In the genomic region with DNA sequence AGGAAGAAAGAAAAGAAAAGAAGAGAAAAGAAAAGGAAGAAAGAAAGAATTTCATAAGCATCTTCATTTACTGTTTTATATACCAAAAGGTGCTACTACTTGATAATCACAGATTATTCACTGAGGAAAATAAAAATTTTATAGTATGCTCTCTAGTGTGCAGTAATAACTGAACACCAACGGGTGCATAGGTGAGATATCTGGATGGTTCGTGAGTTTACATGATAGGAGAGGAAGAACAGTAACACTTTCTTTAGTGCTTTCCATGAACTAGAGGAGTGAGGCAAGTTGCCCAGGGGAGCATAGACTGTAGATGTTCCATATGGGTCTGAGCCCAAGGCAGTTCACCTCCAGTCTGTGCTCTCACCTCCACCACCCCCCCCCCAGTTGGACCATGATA, we compare ENCODE assay signal across 32 mouse cellular contexts.
"Had no signal": no experiment of that assay in that cellular context is flagged by ENCODE, and none has a peak within 500 bp of the region (broad histone marks: within the 10 kb centered on the region; RNA-seq: fewer than 3 reads in every experiment).

No protein-coding gene starts in this region.

- ATAC-seq: liver, embryonic 12.5 days; liver, postnatal 0 days; lung, postnatal 0 days; midbrain, embryonic 13.5 days; midbrain, embryonic 15.5 days; midbrain, embryonic 16.5 days had no signal

- H3K27me3 ChIP-seq: liver, embryonic 13.5 days; liver, embryonic 15.5 days; lung, embryonic 15.5 days; midbrain, embryonic 15.5 days had no signal

- H3K36me3 ChIP-seq: limb, embryonic 10.5 days; limb, embryonic 12.5 days; limb, embryonic 13.5 days; limb, embryonic 15.5 days; liver, embryonic 12.5 days; liver, embryonic 13.5 days; liver, embryonic 15.5 days; lung, embryonic 15.5 days; midbrain, embryonic 10.5 days; midbrain, embryonic 12.5 days; midbrain, embryonic 13.5 days; midbrain, embryonic 15.5 days had no signal

- H3K4me2 ChIP-seq: limb, embryonic 12.5 days; limb, embryonic 13.5 days; limb, embryonic 15.5 days; liver, embryonic 11.5 days; liver, embryonic 12.5 days; liver, embryonic 13.5 days; liver, embryonic 15.5 days; lung, embryonic 14.5 days; lung, embryonic 15.5 days; midbrain, embryonic 11.5 days; midbrain, embryonic 12.5 days; midbrain, embryonic 13.5 days; midbrain, embryonic 15.5 days had no signal

- H3K27ac ChIP-seq: left cerebral cortex, adult 2 months; limb, embryonic 10.5 days; limb, embryonic 12.5 days; limb, embryonic 13.5 days; limb, embryonic 15.5 days; liver, embryonic 12.5 days; liver, embryonic 13.5 days; liver, embryonic 14.5 days; liver, embryonic 15.5 days; lung, embryonic 15.5 days; macrophage; midbrain, embryonic 10.5 days; midbrain, embryonic 12.5 days; midbrain, embryonic 13.5 days; midbrain, embryonic 15.5 days had no signal

- DNase-seq: left cerebral cortex, postnatal 4 days; liver; liver, embryonic 13.5 days; liver, postnatal 0 days; lung, adult 18-20 months; lung, adult 2 months; lung, embryonic 14.5 days; lung, postnatal 10 days; lung, postnatal 14 days; lung, postnatal 36 days; lung, postnatal 4 days; midbrain, embryonic 14.5 days had no signal

- H3K4me3 ChIP-seq: left cerebral cortex, adult 2 months; limb, embryonic 10.5 days; limb, embryonic 12.5 days; limb, embryonic 13.5 days; limb, embryonic 15.5 days; liver, embryonic 12.5 days; liver, embryonic 13.5 days; liver, embryonic 15.5 days; lung, embryonic 15.5 days; megakaryocyte, embryonic 14.5 days; midbrain, embryonic 10.5 days; midbrain, embryonic 12.5 days; midbrain, embryonic 13.5 days; midbrain, embryonic 15.5 days; myocyte had no signal

- H3K9ac ChIP-seq: limb, embryonic 12.5 days; limb, embryonic 13.5 days; limb, embryonic 15.5 days; liver, embryonic 12.5 days; liver, embryonic 13.5 days; liver, embryonic 14.5 days; liver, embryonic 15.5 days; liver, postnatal 0 days; lung, embryonic 14.5 days; lung, embryonic 15.5 days; midbrain, embryonic 12.5 days; midbrain, embryonic 13.5 days; midbrain, embryonic 15.5 days had no signal

- H3K9me3 ChIP-seq: limb, embryonic 10.5 days; limb, embryonic 12.5 days; limb, embryonic 13.5 days; limb, embryonic 15.5 days; liver, embryonic 12.5 days; liver, embryonic 13.5 days; liver, embryonic 15.5 days; lung, embryonic 15.5 days; midbrain, embryonic 10.5 days; midbrain, embryonic 12.5 days; midbrain, embryonic 13.5 days; midbrain, embryonic 15.5 days had no signal

- H3K4me1 ChIP-seq: limb, embryonic 12.5 days; limb, embryonic 13.5 days; limb, embryonic 15.5 days; liver, embryonic 12.5 days; liver, embryonic 13.5 days; liver, embryonic 15.5 days; lung, embryonic 15.5 days; midbrain, embryonic 10.5 days; midbrain, embryonic 12.5 days; midbrain, embryonic 13.5 days; midbrain, embryonic 15.5 days had no signal
